Mouse (Mus musculus) T-helper 2 cell (primary cell): ENCODE measurements around the gene Degs1.

ENCODE experiments used
- in situ Hi-C: fragments of 300-600 bp; cut with MboI, MseI; formaldehyde crosslinking; loops from one replicate; pipeline ENCODE4 v1.15.1; 2025; ENCODE audit warnings: high pct_unique_total_duplicates

Degs1 gene

DNA sequence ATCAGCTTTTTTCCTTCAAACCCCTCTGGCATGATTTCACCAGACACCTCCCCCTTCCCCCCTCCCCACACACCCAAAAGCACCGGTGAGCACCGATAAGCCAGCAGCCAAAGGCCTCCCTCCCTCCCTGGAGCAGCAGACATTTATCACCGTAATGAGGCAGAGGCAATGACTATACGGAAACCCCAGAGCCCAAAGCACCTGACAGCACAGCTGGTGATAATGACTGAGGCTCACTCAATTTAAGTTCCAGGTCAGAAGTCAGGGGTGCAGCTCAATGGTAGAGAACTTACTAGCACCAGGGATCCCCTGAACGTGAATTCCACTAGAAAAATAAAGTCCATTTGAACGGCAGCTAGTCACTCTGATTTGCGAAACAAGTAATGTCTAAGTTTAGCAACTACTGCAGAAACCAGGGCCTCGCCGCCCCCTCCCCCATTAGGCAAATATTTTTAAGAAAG is 1.3 kb downstream of the Degs1 start:
- in situ Hi-C loops, result loop anchor here (10.0 kb wide), 1 partner anchor 244 kb away; no protein-coding TSS in a partner anchor

DNA sequence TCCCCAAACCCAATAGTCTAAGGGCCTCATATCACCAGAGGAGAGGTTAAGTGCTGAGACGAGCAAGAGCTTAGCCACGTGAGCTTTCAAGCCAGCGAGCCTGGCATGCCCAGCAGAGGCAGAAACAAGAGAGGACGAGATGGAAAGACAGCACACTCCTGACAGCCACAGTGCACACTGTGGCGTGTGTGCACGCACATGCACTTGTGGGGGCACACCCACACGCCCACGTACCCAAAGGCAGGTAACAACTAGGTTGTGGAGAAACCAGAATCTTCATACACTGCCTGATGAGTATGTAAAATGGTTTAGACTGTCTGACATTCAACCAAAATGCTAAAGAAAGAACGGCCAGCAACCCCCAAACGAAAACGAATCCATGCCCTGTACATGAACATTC is 2.0 kb downstream of the Degs1 start:
- in situ Hi-C loops, result loop anchor here (10.0 kb wide), 1 partner anchor 244 kb away; no protein-coding TSS in a partner anchor

DNA sequence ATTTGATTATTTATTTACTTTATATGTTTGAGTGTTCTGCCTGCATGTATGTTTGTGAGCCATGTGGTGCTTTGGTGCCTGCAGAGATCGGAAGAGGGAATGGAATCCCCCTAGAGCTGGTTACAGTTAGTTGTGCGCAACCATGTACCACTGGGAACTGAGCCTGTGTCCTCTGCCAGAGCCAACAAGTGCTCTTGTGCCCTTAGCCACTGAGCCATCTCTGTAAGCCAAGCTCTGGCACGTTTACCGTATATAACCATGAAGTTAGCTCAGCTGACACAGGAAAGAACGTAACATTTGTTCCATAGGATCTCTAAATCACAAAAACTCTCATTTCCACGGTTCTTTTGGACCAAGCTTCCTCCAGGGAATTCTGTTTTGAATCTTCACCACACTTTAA is 2.6 kb downstream of the Degs1 start:
- in situ Hi-C loops, result loop anchor here (10.0 kb wide), 1 partner anchor 245 kb away; no protein-coding TSS in a partner anchor

DNA sequence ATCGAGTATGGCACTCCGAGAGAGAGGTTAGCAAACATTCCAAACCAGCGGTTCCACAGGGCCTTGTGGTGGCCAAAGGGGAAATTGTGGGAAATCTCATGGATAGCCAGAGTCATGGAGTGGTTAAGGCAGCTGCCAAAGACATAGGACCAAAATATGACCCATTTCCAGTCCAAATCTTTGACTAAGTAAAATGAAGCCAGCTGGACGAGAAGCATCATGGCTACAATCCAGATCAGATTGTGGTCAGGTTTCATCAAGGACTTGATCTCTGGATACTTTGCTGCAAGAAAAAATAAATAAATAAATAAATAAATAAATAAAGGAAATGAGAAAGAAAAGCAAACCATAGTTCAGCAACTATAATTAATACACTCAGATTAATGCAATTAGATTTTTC is 3.2 kb downstream of the Degs1 start:
- in situ Hi-C loops, result no loop called here

DNA sequence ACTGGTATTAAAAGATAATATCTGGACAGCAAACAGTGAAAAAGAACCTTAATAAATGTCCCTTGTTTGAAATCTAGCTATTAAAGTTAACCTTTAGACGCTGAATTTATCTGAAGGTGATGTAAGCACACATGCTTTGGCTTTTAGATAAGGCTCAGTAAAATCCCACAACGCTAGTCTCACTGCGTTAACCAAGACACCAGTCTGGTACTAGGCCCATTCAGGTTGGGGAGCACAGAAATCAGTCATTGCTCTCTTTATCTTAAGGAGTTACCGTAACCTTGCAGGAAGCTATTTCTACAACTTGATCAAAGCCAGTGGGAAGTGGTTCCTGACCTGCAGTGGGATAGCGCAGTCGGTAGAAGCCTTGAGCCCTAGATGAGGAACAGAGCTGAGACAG is 7.5 kb downstream of the Degs1 start:
- in situ Hi-C loops, result no loop called here

DNA sequence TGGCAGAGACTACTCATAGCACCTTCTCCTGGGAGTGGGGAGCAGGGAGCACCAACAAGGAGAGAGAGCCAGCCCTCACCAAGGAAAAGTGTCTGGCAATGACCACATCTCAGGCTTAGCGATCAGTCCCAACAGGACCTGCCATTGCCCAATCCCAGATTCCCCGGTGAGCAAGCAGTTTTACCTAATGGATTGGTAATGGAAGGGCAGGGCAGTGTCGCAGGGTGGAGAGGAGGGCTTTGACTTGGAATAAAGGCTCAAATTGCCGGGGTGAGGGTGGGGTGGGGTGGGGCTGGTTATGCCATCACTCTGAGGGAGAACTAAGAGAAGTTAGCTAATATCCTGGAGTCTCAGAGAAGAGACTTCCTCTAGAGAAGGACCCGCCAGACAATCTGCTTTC is 11.0 kb downstream of the Degs1 start:
- in situ Hi-C loops, result no loop called here

DNA sequence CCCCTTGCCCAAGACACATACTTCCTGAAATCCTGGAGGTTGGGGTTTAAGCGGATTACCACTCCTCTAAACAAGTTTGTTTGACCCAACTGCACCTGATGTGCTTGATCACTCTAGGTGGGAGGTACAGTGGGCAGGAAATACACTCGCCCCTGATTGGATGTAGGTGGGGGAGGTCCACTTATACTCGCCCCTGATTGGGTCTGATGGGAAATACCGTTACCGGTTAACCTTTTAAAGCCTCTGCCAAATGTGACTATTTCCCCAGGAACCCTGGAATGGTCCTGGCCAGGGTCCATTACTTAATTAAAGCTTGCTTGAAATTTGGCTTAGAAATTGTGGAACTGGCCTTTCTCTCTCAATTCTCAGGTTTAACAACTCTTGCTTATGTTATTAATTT is 11.5 kb downstream of the Degs1 start:
- in situ Hi-C loops, result no loop called here

DNA sequence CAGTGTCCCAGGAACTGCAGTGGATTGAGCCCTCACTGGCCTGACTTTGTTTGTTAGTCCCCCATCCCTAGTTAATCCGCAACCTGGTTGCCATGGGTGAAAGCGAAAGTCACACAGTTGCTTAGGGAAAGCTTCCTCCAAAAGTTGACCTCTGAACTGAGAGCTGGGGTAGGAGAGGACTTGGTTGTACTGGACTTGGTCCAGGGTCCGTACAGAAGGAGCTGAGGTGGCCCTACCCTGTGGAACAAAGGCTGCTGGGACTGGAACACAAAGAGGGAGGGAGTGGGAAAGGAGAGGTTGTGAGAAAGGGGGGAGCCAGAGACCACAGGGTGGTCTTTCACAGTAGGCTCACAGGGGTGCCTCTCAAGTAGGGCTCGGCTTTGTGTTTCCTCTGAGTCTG is 14.3 kb downstream of the Degs1 start:
- in situ Hi-C loops, result no loop called here

DNA sequence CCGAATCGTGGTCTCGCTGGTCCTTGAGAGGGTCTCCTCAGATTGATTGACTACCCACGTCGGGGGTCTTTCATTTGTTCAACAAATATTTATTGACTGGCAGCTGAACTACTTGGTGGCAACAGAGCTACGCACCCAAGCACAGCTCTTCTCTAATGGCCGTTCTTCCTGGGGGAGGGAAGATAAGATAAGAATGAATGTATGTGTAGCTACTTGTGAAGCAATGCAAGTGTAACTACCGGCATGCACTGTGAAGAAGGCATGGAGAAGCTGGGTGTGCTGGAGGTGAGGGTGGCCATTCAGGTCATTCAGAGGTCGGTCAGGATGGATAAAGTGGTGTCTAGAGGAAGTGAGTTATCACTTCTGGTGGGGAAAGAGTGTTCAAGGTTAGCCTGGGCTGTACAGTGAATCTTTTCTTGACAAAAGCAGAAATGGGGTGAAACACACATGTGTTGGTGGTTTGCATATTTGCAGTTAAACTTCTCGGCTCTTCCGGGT is 16.5 kb downstream of the Degs1 start:
- in situ Hi-C loops, result no loop called here

DNA sequence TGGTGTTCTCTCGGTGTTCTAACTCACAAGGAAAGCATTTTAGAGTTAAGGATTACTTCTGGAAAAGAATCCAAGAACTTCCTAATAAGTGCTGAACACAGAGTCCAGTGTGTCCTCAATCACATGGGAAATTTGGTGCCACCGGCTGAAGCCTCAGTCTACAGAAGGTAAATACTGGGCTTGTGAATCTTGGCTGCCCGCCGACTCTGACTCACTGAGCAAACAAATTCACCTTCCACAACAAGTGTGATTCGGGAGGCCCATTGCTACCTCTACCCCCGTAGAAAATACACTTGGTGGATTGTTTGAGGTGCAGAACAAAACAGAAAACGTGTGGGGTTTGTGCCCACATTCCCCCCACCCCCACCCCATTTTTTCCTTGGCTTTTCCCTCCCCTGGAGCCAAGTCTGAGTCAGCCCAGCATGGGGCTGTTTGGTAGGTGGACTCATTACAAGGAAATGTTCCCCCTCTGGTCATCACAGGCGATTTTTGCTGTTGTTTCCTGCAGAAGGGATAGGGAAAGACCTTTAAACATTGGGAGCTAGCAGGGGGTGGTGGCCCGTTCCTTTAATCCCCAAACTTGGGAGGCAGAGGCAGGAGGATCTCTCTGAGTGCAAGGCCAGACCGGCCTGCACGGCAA is 26.4 kb downstream of the Degs1 start:
- in situ Hi-C loops, result no loop called here

DNA sequence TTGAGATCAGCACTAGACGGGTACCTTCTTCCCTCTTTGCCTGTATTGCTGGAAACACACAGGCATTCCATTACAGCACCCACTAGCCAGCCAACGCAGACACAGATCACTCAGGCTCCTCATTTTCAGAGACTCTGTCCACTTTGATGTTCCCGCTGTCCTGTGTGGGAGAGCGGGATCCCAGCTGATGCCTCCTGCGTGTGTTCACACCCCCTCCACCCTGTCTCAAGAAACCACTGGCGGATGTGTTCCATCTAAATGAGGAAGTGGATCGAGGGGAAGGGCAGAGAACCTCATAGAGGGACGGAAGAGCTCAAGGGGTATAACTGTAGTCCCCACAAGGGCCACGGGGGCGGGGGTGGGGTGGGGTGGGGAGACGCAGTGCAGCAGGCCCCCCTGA is 27.6 kb downstream of the Degs1 start:
- in situ Hi-C loops, result no loop called here

DNA sequence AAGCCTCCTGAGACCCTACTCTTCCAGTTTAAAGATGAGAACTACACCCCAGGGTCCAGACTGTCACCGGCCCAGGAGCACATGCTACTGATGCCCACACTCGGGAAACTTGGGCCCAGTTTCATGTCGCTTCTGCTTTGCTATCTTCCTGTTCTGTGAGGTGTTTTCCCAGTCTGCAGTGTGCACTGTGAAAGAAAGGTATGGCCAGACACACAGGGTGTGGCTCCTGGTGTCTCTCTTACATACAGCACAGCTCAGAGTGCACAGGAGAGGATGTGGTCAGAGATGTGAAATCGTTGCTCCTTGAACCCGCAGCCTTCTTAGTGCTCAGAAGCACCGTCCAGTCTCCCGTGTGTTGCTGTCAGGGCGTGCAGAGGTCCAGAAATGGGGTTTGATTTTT is 28.0 kb downstream of the Degs1 start:
- in situ Hi-C loops, result no loop called here

DNA sequence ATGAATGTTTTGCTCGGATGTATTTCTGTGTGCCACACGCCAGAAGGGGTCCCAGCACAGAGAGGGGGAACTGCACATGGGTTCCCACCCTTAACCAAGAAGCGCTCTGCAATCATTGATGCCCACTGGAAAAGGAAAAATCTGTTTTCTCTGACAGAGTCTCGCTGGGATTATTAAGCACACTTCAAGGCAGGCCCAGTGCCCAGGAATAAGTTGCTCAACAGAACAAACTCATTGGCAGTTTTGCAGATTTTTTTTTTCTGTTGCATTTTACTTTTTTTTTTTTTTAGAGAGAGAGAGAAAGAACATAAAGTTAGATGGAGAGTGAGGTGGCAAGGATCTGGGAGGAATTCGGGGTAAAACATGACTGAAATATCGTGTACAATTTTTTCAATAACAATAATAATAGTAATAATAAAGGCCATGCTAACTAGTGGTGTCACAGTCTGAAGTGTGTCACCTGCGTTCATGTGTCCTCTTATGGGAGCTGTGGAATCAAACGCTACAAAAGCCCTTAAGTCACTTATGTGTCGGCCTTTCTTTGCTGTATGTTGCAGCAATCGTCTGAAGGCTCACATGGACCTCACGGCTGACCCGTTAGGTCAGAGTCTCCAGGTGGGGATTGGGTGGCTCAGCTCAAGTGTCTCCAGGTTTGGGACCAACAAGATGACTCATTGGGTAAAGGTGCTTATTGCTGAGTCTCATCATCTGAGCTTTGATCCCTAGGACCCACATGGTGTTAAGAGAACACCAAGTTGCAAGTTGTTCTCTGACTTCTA is 28.7 kb downstream of the Degs1 start:
- in situ Hi-C loops, result no loop called here

DNA sequence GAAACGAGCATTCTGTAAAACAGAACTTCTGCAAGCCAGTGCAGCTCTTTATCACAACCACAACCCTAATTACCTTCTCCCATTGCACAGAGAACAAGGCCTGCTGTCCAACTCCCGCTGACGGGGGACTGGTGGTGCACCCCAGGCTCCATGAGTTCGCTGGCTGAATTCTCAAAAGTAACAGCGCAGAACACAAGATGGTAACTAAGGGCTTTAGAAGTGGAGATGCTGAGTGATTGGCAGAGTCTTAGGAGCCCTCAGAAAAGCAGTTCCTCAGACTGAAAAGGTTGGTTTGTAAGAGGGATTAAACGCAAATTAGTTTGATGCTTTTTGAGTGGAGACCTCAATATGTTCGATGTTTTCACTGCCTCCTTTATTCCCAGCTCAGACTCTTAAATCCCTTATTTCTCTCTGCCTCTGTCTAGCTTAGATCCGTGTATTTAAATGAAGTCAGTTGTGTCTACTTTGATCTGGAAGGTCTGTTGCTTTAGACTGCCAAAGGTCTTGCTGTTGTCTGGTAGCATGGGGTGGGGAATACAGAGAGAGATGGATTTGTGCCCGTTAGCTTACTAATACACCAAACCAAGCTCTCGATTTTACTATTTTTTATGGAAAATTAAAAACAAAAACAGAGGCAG is 30.0 kb downstream of the Degs1 start:
- in situ Hi-C loops, result no loop called here

DNA sequence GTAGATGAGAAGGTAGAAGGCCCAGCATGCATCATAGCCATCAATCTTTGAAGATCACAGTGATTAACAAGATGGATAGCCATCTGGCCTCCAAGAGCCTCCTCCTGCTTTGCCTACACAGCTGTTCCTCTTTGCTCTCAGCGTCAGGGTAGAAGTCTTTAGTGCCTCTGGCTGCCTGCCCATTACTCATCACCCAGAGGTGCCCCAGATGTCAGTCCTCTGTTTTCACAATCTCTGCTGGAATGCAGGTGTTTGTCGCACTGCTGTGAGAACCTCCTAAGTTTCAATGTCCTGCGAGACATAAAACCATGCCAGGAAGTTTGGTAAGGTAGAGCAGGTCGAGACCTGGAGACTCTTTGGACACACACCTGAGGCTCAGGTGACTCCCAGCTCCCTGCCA is 31.9 kb downstream of the Degs1 start:
- in situ Hi-C loops, result no loop called here

DNA sequence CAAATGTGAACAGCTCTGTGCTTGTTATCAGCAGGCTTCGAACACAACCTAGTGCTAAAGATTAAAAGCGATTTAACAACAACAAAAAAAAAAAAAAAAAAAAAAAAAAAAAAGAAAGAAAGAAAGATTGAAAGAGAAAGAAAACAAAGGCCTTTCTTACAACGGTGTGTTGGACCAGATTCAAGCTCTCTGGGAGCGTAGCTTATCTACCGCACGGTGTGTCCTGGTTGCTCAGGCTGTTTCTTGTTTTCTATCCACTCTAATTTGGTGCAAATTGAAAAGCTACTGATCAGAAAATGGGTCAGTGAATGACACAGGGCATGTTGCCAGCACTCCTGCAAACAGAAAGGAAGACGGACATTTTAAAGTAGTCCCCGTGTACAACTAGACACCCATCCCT is 33.3 kb downstream of the Degs1 start:
- in situ Hi-C loops, result no loop called here

DNA sequence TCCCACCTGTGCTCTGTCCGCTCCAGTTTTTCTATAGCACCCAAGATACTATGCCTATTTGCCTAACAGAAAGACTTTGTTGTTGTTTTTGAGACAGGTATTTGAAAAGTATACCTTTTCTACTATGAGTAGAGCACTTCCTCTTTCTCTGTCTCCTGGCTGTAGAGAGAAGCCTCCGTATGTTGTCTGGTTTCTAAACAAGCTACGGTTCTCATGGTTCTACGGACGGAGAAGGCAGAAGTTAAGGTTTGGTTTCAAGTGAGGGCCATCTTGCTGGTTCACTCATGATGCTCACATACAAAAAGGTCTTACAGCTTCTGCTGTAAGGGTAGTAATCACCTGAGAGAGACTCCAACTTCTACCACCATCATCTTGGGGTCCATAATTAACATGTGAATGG is 37.6 kb downstream of the Degs1 start:
- in situ Hi-C loops, result no loop called here

DNA sequence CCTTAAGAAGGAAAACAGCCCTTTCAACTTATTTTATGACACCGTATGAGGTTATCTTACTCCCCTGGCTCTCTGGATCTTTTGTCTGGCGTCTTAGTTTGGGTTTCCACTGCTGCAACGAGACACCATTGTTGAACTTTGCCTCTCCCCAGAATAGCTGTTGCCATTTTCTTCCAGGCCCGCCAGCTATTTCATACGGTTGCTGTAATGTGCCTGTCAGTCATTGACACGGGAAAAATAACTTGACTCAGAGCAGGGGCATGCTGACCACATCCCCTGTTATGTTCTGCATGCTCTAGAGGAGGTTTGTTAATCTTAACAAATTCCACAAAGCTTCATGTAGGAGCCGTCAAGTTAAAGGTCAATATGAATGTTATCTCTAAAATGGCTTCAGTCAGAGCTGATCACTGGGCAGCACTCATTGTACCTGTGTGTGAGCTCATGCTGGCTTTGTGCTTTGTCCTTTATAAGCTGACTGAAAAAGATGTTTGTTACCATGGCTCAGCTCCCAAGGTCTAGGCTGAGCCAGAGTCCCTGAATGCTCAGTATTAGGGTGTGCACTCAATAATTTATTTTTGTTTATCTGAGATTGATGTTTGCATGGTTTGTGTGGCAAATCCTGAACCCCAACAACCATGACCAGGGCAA is 44.4 kb downstream of the Degs1 start:
- in situ Hi-C loops, result no loop called here

DNA sequence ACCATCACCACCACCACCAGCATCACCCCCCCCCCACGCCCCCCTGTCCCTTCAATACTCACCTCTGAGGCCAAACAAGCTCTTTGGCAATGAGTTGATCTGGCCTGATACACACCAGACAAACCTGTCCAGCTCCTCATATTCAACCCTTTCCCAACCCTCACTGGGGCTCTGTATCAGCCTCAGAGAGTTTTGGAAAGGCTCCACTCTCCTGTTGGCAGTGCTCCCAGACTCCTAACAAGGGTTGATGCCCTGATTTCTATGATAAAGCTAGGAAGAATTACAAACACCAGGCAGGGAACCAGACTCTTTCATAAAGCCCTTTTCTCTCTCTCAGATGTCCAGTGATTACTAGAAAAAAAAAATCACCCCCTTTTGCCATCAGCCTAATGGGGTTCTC is 45.2 kb downstream of the Degs1 start:
- in situ Hi-C loops, result no loop called here

DNA sequence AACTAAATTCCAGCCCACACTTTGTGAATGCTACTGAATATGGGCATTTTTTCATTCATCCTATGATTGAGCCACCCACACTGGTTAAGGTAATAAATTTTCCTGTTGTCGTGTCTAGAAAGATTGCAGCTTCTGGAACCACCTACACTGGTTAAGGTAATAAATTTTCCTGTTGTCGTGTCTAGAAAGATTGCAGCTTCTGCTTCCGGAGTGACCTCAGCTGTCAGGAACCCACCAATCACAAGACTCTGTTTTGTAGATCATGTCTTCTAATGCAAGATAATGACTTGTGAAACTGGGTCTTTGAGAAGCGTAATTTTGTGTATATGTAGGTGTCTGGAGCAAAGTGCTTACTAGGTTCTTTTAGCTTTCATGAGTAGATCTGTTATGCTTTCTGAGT is 47.4 kb downstream of the Degs1 start:
- in situ Hi-C loops, result no loop called here

DNA sequence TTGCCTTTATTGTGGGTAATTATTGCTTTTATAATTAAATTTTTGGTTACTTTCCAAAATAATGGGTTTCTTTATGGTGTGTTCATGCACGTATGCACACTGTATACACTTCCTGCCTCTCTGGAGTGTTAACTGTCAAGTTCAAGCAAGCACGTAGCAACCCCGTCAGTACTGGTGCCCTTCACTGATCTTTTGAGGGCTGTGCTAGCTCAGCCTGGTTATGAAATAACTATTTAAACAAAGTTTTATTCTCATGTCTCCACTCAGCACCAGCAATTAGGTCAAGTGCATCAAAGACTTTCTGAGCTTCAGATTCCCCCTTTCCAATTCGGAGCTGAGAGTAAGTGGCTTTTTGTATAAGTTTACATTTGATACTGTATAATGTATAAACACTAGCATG is 53.2 kb downstream of the Degs1 start:
- in situ Hi-C loops, result no loop called here
